Mouse (Mus musculus): ENCODE measurements around the gene Zfp536.

Gene Zfp536

GRCm38 (mm10) chr7:37773312-37773702 is at the start of gene Zfp536:
TSS of gene Zfp536 (minus strand) at chr7:37773641.
- DNase-seq (ENCODE audit: low read depth, low spot score): peak; percentile 64

- DNase-seq (ENCODE audit: low read depth, low spot score): no peak
Measured at GRCm38 (mm10) chr7:37820670-37821301, 47.3 kb upstream of the Zfp536 start.

GRCm38 (mm10) chr7:37818631-37819340 is 45.3 kb upstream of the Zfp536 start:
- DNase-seq (ENCODE audit: low read depth, low spot score): no peak

- DNase-seq (ENCODE audit: low read depth, low spot score): no peak
Measured at GRCm38 (mm10) chr7:37816901-37817300, 43.5 kb upstream of the Zfp536 start.

- DNase-seq (ENCODE audit: low read depth, low spot score): peak; percentile 59
Measured at GRCm38 (mm10) chr7:37814844-37815406, 41.5 kb upstream of the Zfp536 start.

GRCm38 (mm10) chr7:37813676-37814075 is 40.2 kb upstream of the Zfp536 start:
- no peak for DNase-seq (ENCODE audit: low read depth, low spot score)

GRCm38 (mm10) chr7:37809908-37810307 is 36.5 kb upstream of the Zfp536 start:
- peak; percentile 57 for DNase-seq (ENCODE audit: low read depth, low spot score)

GRCm38 (mm10) chr7:37809001-37809400 is 35.6 kb upstream of the Zfp536 start:
- DNase-seq (ENCODE audit: low read depth, low spot score): no peak

- no peak for DNase-seq (ENCODE audit: low read depth, low spot score)
Measured at GRCm38 (mm10) chr7:37801160-37801559, 27.7 kb upstream of the Zfp536 start.

- DNase-seq (ENCODE audit: low read depth, low spot score): no peak
Measured at GRCm38 (mm10) chr7:37788721-37789120, 15.3 kb upstream of the Zfp536 start.

GRCm38 (mm10) chr7:37775502-37775901 is 2.1 kb upstream of the Zfp536 start:
- DNase-seq (ENCODE audit: low read depth, low spot score): peak; percentile 79

GRCm38 (mm10) chr7:37774463-37774970 is 1.1 kb upstream of the Zfp536 start:
- no peak for DNase-seq (ENCODE audit: low read depth, low spot score)

GRCm38 (mm10) chr7:37773906-37774305 is 465 bp upstream of the Zfp536 start:
- DNase-seq (ENCODE audit: low read depth, low spot score): peak; percentile 36

- DNase-seq (ENCODE audit: low read depth, low spot score): peak; percentile 70
Measured at GRCm38 (mm10) chr7:37772376-37773311, 797 bp downstream of the Zfp536 start.

- peak; percentile 63 for DNase-seq (ENCODE audit: low read depth, low spot score)
Measured at GRCm38 (mm10) chr7:37771491-37772375, 1.7 kb downstream of the Zfp536 start.

GRCm38 (mm10) chr7:37770400-37771050 is 2.9 kb downstream of the Zfp536 start:
- peak; percentile 90 for DNase-seq (ENCODE audit: low read depth, low spot score)

- peak; percentile 36 for DNase-seq (ENCODE audit: low read depth, low spot score)
Measured at GRCm38 (mm10) chr7:37769526-37770399, 3.7 kb downstream of the Zfp536 start.

- DNase-seq (ENCODE audit: low read depth, low spot score): peak; percentile 33
Measured at GRCm38 (mm10) chr7:37769004-37769403, 4.4 kb downstream of the Zfp536 start.
